Mouse (Mus musculus) thymus, adult 18-20 months (tissue): ENCODE data around the gene Itgav.

Source experiments
- DNase-seq, 2 experiments: peaks; one replicate each; pipeline ENCODE4 v3.0.0; 2022; ENCODE audit warnings: mixed read lengths in 2 of 2

Itgav gene

GRCm38 (mm10) chr2:83723921-83724826, at the start of gene Itgav:
Gene Itgav (plus strand): TSS chr2:83724397.
- DNase-seq = peak; percentile 81 to 86

GRCm38 (mm10) chr2:83674421-83674820, 49.8 kb upstream of the Itgav start:
- DNase-seq = no peak

- DNase-seq = no peak
Observed at GRCm38 (mm10) chr2:83674896-83675295, 49.3 kb upstream of the Itgav start.

GRCm38 (mm10) chr2:83675681-83676080, 48.5 kb upstream of the Itgav start:
- DNase-seq = no peak

- DNase-seq = no peak
Observed at GRCm38 (mm10) chr2:83676226-83676870, 47.8 kb upstream of the Itgav start.

- DNase-seq = no peak
Observed at GRCm38 (mm10) chr2:83681332-83681731, 42.9 kb upstream of the Itgav start.

GRCm38 (mm10) chr2:83681785-83682184, 42.4 kb upstream of the Itgav start:
- no peak for DNase-seq

GRCm38 (mm10) chr2:83682282-83682681, 41.9 kb upstream of the Itgav start:
- no peak for DNase-seq

- no peak for DNase-seq
Observed at GRCm38 (mm10) chr2:83683731-83684519, 40.3 kb upstream of the Itgav start.

GRCm38 (mm10) chr2:83684691-83685090, 39.5 kb upstream of the Itgav start:
- no peak for DNase-seq

GRCm38 (mm10) chr2:83690372-83690771, 33.8 kb upstream of the Itgav start:
- no peak for DNase-seq

- no peak for DNase-seq
Observed at GRCm38 (mm10) chr2:83692651-83693545, 31.3 kb upstream of the Itgav start.

GRCm38 (mm10) chr2:83694061-83694460, 30.1 kb upstream of the Itgav start:
- DNase-seq = no peak

GRCm38 (mm10) chr2:83695345-83696247, 28.6 kb upstream of the Itgav start:
- DNase-seq = no peak

- DNase-seq = no peak
Observed at GRCm38 (mm10) chr2:83698484-83698883, 25.7 kb upstream of the Itgav start.

- no peak for DNase-seq
Observed at GRCm38 (mm10) chr2:83699324-83699723, 24.9 kb upstream of the Itgav start.

- no peak for DNase-seq
Observed at GRCm38 (mm10) chr2:83700667-83701066, 23.5 kb upstream of the Itgav start.

- no peak for DNase-seq
Observed at GRCm38 (mm10) chr2:83702411-83702810, 21.8 kb upstream of the Itgav start.

GRCm38 (mm10) chr2:83705580-83706158, 18.5 kb upstream of the Itgav start:
- DNase-seq = no peak

GRCm38 (mm10) chr2:83709896-83710524, 14.2 kb upstream of the Itgav start:
- no peak for DNase-seq
